Mouse (Mus musculus): ENCODE measurements around the gene Arhgap35.

GRCm38 (mm10) chr7:16631932-16632331, 17.1 kb upstream of the Arhgap35 start:
- TF ChIP-seq EP300 (IDR thresholded peaks at IDR 0.05; ENCODE audit: low read depth) (no peak), CTCF (IDR thresholded peaks at IDR 0.05; ENCODE audit: low read depth) (no peak)

All from heart, postnatal 0 days (tissue).